Mouse (Mus musculus) brain, embryonic 14.5 days (tissue): Measurements from ENCODE around the gene Padi1.

Experiments used
- CTCF ChIP-seq: fragments of 200-500 bp; IDR thresholded peaks from 2 replicates; pipeline ENCODE4 v1.5.1; 2012; ENCODE audit warnings: inconsistent platforms, mild to moderate bottlenecking, moderate library complexity, borderline replicate concordance; ENCODE audit not compliant: insufficient read depth, insufficient read length; ENCODE audit errors: extremely low read depth
- POLR2A ChIP-seq: fragments of 200-500 bp; IDR thresholded peaks from 2 replicates; pipeline ENCODE4 v1.6.1; 2012; ENCODE audit warnings: mild to moderate bottlenecking, inconsistent platforms, borderline replicate concordance; ENCODE audit not compliant: poor library complexity, insufficient read depth, insufficient read length, severe bottlenecking; ENCODE audit errors: extremely low read depth

DNA sequence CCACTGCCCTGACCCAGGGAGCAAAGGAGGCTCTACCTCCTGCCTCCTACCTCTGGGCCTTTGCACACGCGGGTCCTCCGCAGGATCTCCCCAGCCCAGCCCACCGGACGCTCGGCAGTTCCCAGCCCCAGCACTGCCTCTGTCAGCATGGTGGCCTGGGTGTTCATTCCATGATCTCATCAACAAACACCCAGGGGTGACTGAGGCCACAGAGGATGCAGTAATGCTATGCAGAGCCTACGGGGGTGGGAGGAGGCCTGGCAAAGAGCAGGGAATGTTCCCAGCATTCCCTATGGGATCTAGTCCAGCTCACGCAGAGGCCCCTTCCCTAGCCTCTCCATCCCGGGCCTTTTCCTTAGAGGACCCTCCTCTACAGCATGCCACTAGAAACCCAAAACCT is 50.9 kb downstream of the Padi1 start:
- TF ChIP-seq CTCF, result no peak
- no peak for TF ChIP-seq POLR2A
